Mouse (Mus musculus) retina, postnatal 1 day (tissue): Measurements from ENCODE around the gene Akap13.
A peak's percentile ranks its signal among the peaks of the same experiment; 100 is the strongest.

Experiments used
- DNase-seq: peaks from one replicate; pipeline ENCODE4 v3.0.0-alpha.2; 2012

Gene Akap13

DNA sequence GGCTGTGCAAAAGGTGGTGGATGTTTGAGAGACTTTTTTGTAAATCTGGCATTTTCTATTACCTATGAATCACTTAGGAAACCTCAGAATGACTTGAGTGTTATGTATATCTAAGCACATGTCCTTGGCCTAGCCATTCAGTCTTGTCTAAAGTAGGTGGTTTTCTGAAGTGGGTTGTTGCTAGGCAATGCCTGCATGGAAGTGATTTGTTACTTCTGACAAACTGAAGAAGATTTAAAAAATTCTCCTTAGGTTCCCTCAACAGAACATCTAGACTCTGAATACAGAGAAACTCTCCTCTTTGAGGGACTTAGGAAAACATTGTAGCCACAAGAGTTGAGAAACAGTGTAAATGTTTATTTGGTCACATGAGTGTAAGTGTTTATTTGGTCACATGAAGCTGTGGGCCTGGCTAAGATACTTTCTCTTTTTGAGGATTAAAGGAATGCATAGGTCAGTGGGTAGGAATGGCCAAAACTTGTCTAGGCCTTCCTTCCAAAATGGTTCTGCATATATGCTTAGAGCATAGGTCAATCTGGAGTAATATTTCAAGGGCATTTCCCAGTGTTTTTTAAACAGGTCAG lies 8.3 kb downstream of the Akap13 start:
- no peak for DNase-seq

DNA sequence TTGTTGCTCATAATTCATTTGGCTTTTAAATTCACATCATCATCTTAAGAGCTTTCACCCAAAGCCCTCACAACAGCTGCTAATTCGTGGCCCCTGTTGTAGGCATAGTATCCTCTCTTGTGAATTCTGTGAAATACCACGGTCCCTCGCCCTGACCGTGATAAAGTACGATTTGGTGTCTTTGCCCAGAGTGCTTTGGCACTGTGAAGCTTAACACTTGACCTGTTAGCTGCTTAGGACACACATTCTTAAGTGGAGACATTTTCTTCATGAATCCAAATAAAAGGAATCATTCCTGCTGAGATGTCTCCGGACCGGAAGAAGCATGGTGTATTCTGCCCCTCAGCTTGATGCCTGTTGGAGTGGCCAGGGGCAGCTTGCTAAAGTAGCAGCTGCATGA lies 12.5 kb downstream of the Akap13 start:
- DNase-seq: no peak

DNA sequence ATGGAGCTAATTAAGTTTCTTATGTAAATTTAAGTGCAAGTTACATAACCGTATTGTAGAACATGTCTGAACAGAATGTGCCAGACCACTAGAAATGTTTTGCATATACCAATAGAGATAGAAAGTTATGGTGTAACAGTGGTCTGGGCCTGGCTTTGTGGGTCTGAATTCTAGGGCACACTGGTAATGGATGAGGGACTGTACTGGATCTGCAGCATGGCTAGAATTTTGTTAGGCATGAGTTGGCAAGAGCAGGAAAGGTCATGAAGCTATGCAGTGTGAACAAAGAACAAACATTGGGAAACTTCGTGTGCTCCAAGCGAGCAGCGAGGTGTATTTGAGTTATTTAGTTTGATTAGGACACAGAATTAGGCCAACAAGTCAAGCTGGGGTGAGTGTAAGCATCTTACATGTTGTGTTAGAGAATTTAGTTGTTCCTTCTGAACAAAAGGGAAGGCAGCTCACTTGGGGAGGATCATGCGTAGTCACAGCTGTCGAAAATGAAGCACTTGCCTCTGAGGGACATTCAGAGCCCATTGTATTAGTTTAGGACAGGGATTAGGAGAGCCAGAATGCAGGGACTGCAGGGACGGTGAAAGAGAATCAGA lies 15.1 kb downstream of the Akap13 start:
- peak; percentile 60 for DNase-seq

DNA sequence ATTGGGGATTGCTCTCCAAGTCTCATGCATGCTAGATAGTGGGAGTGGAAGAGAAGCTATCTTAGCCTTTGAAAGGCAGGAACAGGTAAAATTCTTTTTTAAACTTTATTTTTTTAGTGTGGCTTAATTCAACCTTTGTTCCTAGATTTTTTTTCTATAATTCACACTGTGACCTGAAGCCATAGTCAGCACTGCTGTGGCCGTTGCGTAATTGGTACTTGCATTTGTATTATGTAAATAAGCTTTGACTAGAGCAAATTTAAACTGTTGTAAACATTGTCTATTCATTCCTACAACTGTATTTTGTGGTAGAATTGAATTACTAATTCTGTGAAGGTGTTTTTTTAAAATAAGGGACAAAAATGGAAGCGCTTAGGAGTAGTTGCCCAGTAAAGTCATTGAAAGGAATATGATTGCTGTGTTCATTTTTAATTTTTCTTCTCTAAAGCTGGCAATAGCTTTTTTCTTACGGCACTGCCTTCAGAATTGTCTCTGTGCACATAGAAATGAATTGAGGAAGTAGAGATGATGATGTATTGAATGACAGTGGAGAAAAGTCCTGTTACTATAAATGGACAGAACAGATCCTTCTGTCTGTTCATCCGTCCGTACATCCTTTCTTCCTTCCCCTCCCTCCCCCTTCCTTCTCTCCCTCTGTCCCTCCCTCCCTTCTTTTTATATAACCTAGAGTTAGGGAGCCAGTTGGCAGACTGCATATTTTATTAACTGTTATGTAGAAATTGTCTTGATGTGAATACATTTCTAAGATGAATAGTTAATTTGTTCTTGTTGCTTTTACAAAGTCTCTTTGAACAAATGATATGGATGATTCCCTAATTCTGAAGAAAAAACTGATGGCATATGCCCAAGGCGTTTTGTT lies 17.2 kb downstream of the Akap13 start:
- DNase-seq: no peak

DNA sequence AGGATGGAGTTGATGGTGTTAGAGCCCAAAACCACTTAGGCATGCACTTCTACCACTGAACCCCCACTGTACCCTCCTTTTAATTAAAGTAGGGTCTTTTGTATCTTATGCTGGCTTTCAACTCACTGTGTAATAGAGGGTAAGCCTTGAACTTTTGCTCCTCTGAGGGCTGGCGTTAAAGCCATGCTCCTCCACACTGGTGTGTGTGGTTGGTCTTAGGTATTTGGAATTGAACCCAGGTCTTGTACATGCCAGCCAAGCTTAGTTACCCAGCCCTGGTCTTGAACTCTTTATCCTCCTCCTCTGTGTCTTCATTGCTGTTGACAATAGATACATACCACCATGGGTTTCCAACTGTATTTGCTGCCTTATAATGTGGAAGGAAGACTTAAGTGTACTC lies 18.0 kb downstream of the Akap13 start:
- no peak for DNase-seq

DNA sequence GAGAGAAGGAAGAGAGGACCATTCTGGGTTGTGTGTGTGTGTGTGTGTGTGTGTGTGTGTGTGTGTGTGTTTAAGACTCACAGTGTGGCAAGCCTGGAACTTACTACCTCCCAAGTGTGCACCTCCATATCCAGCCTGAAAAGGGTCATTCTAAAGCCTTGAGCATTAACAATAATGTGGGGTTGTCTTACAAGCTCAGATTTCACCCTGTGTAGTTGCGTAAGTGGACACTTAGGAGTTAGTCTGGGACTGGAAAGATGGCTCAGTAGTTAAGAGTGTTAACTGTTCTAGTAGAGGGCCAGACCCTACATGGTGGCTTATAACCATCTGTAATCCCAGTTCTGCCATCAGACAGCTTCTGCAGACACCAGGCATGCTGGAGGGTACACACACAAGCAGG lies 18.7 kb downstream of the Akap13 start:
- DNase-seq: no peak

DNA sequence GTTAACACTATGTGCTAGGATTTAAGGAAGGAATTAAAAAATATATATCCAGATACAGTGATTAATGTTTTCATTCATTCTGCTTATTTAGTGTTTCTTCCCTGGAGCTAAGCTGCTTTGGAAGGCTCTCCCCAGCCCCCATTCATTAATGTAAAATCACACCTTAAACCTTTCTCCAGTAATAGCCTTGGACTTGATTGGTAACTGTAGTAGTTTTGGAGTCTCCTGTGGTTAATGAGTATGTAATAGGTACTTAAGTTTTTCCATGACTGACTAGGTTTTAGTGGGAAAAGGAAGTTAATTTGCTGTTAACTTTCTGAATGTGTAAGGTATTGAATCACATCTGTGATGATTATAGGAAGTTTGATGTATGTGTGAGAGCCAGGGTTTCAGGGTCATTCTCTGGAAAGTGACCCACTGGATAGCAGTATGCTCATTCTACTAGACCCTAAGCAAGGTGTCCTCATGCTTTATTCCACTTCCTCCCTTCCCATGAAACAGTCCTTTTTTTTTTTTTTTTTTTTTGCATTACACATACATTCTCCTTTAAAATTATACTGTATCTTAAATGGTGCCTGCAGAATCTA lies 19.3 kb downstream of the Akap13 start:
- no peak for DNase-seq

DNA sequence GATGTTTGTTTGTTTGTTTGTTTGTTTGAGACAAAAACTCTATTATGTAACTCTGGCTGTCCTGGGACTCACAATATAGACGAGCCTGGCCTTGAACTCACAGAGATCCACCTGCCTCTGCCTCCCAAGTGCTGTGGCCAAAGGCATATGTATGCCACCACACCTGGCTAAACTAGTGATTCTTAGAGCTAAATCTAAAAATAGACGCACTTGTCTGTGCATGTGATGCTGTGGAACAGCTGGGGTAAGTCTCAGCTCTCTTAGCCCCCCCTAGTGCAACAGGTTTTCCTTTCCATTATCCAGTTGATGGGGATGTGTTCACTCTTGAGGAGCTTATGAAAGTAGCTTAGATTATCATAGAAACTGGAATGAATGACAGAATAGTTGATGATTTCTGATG lies 22.7 kb downstream of the Akap13 start:
- DNase-seq: no peak

DNA sequence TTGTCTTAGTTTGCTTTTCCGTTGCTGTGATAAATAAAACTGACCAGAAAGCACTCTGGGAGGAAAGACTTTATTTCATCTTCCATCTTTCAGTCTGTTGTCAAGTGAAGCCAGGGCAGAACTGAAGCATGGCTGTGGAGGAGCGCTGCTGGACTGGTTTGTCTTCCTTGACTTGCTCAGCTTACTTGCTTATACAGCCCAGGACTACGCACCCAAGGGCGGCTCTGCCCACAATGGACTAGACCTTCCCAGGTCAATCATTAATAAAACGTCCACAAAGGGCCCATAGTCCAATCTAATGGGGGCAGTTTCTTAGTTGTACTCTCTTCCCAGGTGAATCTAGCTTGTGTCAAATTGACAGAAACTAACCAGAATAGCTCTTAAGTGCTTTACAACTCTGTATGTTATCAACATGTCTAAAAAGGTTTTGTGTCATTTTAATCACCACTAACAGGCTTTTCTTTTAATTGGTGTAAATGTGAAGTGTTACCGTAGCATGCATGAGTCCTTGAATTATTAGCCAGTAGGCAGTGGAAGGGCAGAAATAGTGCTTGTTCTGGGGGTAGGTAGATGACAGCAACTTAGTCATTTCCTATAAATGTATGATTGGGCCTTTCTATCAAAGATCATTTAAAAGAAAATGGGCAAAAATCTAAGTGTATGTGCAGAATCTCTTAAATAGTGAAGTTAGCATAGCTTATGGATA lies 25.5 kb downstream of the Akap13 start:
- no peak for DNase-seq

DNA sequence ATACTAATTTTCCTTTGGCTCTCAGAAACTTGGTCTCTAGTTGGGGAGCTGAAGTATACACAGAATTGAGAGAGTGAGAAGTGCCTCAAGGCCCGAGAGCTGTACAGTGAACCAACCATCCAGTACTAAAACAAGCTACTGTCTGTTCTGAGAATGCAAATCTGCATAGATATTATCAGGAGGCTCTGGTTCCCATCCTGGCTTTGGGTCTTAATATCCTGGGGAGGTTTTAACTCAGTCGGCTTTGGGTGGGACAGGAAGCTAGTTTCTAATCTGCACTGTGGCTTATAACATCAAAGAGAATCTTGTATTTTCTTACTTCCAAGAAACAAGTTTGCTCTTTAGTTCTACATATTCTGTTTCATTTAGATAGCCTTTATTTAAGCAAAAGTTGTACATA lies 30.7 kb downstream of the Akap13 start:
- DNase-seq: no peak

DNA sequence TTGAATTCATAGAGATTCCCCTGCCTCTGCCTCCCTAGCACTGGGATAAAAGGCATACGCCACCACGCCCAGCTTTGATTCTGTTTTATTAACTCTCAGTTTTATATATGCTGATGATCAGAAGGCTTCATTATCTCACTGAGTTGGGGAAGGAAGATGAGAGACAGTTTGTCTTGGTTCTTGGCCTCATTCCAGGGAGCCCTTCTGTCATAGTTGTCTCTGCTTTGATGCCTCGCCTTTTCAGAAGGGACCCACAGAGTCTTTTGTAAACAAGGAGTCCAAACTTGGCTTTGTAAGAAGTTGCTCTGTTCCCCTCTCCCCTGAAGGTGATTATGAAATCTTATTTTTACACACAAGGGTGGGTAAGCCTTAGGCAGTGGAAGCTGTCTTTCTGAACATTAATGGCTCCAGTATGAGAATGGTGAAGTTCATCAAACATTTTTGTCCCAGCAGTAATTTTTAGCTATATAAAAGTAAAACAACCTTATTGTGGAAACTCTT lies 40.7 kb downstream of the Akap13 start:
- no peak for DNase-seq

DNA sequence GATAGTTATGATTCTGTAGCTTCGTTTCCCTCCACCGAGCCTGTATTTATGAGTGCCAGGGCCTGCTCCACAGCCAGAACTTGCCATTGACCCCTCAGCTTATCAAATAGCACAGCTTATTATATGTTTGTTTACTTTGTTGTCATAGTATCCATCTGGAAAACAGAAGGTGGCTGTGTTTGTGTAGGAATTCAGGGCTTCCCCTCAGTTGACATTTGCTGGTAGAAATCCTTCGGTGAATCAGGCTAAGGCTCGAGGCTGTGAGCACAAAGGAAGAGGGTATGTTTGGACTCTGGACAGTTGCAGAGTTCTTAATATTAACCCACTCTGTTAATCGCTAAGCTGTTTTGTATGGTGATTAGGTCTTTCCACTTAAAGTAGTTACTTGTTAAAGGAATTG lies 43.3 kb downstream of the Akap13 start:
- DNase-seq: peak; percentile 36

DNA sequence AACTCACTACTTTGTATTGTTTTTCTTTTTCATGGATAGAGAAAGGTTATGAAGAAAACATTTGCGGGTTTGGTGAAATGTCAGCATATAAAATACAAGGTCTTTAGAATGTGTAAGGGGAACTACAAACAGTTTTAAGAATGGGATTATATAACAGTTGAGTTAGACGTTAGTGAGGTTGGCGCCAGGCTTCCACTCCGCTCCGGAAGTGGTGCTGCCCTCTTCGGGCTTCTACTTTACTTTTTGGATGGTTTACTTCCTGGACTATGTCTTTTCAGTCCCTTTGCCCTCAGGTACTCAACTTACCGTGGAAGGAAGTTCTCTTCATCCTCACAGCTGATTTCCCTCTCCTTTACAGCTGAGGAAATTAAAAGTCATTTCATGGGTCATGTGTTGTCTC lies 43.9 kb downstream of the Akap13 start:
- DNase-seq: no peak

DNA sequence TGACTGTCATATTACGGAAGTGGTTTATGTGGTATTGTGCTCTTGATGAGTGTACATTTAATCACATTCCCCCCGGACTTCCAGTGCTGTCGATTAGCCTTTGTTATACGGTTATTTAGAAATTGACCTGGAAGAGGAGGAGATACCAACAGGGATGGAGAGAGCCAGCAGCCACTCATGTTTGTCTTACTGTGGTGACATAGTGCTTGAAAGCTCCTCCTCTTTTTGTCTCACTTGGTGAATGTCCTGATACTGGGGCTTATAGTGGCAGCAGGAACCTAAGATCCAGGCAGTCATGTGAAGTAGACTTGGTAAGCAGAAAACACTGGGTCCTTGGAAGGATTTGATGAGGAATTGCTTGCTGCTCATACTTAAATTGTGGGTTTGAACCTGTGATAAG lies 44.8 kb downstream of the Akap13 start:
- no peak for DNase-seq

DNA sequence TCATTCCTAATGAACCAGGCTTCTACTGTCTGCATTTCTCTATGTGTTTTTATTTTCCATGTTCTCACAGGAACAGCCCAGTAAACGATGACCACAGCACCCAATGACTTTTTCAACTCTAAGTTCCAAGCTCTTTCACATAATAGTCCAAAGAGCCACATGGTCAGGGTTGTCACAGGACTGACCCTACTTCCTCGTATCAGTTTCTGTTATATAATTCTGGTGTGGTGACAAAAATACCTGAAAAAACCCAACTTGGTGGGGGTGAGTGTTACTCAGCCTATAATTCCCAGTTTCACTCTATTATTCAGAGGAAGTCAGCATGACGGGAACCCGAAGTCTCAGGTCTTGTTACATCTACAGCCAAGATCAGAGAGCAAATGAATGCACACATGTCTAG lies 45.5 kb downstream of the Akap13 start:
- no peak for DNase-seq

DNA sequence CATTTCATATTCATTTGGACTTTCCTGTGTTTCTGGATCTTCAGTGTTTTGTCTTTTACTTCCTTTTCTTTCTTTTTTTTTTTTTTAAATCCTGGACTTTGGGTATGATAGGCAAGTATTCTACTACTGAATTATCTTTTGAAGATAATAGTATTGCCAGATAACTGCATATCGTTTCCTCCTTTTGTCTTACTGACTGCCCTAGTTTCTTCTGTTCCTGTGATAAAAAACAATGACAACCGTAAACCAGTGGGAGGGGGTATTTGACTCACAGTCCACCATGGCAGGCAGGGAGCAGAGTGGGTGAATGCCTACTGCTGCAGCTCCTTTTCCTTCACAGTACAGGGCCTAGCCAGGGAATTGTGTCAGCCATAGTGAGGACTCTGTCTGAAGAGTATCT lies 49.2 kb downstream of the Akap13 start:
- peak; percentile 60 for DNase-seq

DNA sequence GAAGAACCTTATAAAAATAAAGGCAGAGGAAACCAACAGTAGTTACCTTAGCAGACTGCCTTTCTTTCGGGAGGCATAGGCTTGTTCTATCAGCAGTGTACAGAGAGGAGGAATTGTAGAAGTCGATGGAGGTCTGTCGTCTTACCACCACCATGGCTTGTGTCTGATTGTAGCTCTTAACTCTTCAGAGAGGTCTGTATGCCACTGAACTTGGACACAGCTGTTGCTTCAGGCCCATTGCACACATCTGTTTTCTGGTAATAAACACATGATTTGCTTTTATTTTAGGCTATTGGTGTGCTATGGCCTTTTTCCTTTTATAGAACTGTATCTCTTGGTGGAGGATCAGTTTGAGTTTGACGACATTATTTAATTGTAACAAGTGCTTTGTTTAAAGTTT lies 51.3 kb downstream of the Akap13 start:
- no peak for DNase-seq

DNA sequence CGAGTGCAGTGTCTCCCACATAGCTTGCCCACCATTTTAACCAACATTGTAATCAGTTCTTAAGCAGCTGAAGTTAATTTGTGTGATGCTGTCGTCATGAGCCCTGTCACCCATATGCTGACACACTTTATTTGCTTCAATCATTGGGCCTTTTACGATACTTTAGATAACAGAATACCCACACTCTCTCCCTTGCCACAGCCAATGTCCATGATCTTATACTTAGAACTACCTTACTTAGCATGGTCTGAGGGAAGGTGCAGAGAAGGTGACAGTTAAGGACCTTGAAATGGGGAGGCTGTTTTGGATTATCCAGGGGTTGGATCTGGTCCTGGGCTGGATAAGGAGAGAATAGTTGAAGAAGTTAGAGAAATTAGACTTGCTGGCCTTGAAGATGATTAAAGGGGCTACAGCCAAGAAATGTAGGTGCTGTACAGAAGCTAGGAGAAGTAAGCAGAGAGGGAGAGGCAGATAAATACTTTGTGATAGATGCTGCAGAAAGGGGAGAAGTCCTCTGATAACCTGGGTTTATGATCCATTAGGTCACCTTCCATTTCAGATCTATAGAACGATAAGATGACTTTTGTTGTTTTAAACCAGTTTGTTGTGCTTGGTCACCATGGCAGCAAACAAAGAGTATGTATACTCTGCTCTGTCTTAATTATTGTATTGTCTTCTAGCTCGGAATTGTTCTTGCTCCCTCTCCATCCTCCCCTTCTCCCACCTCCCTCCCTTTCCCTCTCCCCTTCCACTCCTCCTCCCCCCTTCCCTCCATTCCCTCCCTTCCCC lies 53.9 kb downstream of the Akap13 start:
- peak; percentile 50 for DNase-seq

DNA sequence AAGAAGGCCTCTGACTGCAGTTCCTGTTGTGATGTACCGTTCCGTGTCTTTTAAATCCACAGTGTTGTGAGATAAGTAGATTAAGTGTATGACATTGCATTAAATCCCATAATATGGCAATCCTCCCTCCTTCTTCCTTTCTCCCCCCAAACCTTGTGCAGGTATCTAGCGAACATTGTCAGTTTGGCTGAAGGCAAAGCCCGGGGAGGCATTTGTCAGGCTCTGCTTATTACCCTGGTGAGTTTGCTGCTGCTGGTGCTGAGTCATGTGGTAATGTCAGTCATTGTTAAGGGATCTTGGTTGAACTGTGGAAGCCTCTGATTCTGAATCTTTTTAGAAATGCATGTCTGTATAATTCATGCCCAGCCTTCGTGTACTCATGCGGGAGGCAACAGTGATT lies 60.1 kb downstream of the Akap13 start:
- DNase-seq: no peak

DNA sequence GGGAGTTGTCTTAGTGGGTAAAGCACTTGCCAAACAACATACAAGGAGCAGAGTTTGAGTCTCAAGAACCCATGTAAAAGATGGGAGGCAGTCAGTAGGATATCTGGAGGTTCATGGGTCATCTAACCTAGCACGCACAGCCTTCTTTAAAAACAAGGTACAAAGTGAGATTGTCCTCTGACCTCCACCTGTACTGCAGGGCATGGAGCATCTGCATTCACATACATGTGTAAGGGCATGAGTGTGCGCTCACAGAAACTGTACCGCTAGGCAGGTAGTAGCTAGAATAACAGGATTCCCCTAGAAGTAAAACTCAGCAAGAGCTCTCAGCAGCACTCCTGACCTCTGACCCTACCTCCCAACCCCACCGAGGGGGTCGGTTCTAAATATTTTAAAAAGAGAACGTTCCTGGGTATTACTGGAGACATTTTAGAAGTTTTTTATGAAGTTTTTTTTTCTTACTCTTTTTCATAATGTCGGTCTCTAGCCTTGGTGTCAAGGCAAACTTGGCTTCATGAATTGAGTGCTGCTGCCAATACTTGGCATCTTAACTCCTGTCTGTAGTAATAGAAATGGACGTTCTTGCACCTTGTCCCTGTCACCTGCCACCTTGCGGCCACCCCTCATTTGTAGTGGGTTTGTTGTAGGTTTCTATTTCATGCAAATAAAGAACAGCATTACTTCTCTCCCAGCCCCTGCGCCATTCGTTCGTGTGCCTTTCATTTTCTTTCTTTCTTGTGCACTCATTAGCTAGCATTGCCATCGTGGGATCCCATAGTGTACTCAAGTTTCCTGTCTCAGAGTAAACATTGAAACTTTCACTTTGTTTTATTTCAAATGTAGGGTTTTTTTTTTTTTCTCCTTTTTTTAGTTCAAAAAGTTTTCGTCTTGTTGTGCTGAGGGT lies 61.6 kb downstream of the Akap13 start:
- DNase-seq: no peak

DNA sequence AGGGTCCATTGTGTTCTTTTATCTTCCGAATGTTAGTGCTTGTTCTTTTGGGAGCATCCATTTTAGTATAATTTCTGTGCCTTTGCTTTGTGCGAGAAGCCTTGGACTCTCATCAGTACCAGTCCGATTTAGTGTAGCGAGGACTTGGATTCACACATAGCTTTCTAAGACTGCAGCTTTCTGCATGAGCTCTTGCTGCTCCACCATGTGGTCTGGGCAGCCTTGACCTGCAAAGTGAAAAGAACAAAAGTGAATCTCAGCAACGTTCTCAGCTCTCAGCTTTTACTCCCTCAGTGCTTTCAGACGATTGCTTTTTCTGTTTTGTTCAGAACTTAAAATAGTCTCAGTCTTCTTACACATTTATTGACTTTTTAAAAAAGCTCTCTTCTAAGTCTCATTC lies 65.2 kb downstream of the Akap13 start:
- no peak for DNase-seq
